Mouse (Mus musculus) bone marrow, adult 2 months (tissue): Measurements from ENCODE around the gene Aff3.

Experiments
- CTCF ChIP-seq: fragments of 200-500 bp; IDR thresholded peaks from 2 replicates; pipeline ENCODE4 v1.5.1; 2011; ENCODE audit warnings: low read length, control low read depth; ENCODE audit not compliant: control insufficient read depth, insufficient read depth
- POLR2A ChIP-seq: fragments of 200-500 bp; IDR thresholded peaks from 2 replicates; pipeline ENCODE4 v1.6.1; 2011; ENCODE audit warnings: low read depth, mild to moderate bottlenecking, control low read depth, low read length, borderline replicate concordance; ENCODE audit not compliant: control insufficient read depth

GRCm38 (mm10) chr1:38332919-38333318 lies 331.8 kb downstream of the Aff3 start:
- TF ChIP-seq CTCF (no peak), POLR2A (no peak)
